Mouse (Mus musculus): ENCODE results near the gene Ppil1. TPM values are rescaled to one million over a fixed set of nuclear protein-coding genes. Genes with fewer than 3 reads are reported as not detected.

The Ppil1 gene
- polyA plus RNA-seq, 1 experiment from 2014 or later: 151 TPM

- Histone ChIP-seq H3K9me3 (replicated peaks) (no peaks in the 10 kb centered on the region), H3K36me3 (ENCODE audit: poor library complexity, severe bottlenecking) (peaks cover 34% of the 10 kb centered on the region), H3K9ac (no peak overlapping the region), H3K4me3 (no peak overlapping the region), H3K4me2 (no peak overlapping the region), H3K27ac (peak overlapping the region; percentile 48), H3K4me1 (peaks cover 48% of the 10 kb centered on the region), H3K27me3 (no peaks in the 10 kb centered on the region)
- 83% methylated on average over 13 of the region's 13 CpGs for WGBS
- no peak for ATAC-seq
Measured at GRCm38 (mm10) chr17:29247881-29248280, 16.1 kb downstream of the Ppil1 start.

GRCm38 (mm10) chr17:29246602-29247001 is 17.4 kb downstream of the Ppil1 start:
- peaks cover 38% of the 10 kb centered on the region for H3K4me1 ChIP-seq
- no peak overlapping the region for H3K4me2 ChIP-seq
- H3K27ac ChIP-seq: no peak overlapping the region; the same call in 1 of the 2 replicates
- WGBS: 32% methylated on average over 5 of the region's 5 CpGs
- no peak overlapping the region for H3K9ac ChIP-seq
- H3K9me3 ChIP-seq (replicated peaks): no peaks in the 10 kb centered on the region
- peak; percentile 70 for ATAC-seq
- H3K4me3 ChIP-seq: no peak overlapping the region
- no peaks in the 10 kb centered on the region for H3K27me3 ChIP-seq
- H3K36me3 ChIP-seq (ENCODE audit: poor library complexity, severe bottlenecking): peaks cover 23% of the 10 kb centered on the region

GRCm38 (mm10) chr17:29245725-29246124 is 18.3 kb downstream of the Ppil1 start:
- H3K4me2 ChIP-seq: no peak overlapping the region
- peaks cover 33% of the 10 kb centered on the region for H3K4me1 ChIP-seq
- no peak for ATAC-seq
- no peak overlapping the region for H3K9ac ChIP-seq
- no peaks in the 10 kb centered on the region for H3K27me3 ChIP-seq
- no peaks in the 10 kb centered on the region for H3K9me3 ChIP-seq (replicated peaks)
- WGBS: 34% methylated on average over 7 of the region's 7 CpGs
- peaks cover 15% of the 10 kb centered on the region for H3K36me3 ChIP-seq (ENCODE audit: poor library complexity, severe bottlenecking)
- no peak overlapping the region for H3K4me3 ChIP-seq
- H3K27ac ChIP-seq: peak overlapping the region; percentile 12; the same call in 1 of the 2 replicates

- no peaks in the 10 kb centered on the region for H3K9me3 ChIP-seq (replicated peaks)
- 0 out of 2 replicates have a peak, but pooled peaks cover 4% of the 10 kb centered on the region for H3K27me3 ChIP-seq
- peak overlapping the region; percentile 26; the same call in 1 of the 2 replicates for H3K9ac ChIP-seq
- WGBS: 49% methylated on average over 11 of the region's 12 CpGs
- H3K4me3 ChIP-seq: no peak overlapping the region
- H3K36me3 ChIP-seq (ENCODE audit: poor library complexity, severe bottlenecking): peaks cover 8% of the 10 kb centered on the region
- H3K27ac ChIP-seq: peak overlapping the region; percentile 54; the same call in 1 of the 2 replicates
- H3K4me1 ChIP-seq: peaks cover 33% of the 10 kb centered on the region
- no peak overlapping the region for H3K4me2 ChIP-seq
- ATAC-seq: no peak
Measured at GRCm38 (mm10) chr17:29244912-29245311, 19.1 kb downstream of the Ppil1 start.

GRCm38 (mm10) chr17:29238421-29238945 is 25.5 kb downstream of the Ppil1 start:
- peak; percentile 44; the same call in 1 of the 2 replicates for ATAC-seq

GRCm38 (mm10) chr17:29237772-29238420 is 26.1 kb downstream of the Ppil1 start, which contains the start of gene Cpne5:
Gene Cpne5, minus strand, starts transcription at chr17:29238167.
- peak within 1 kb of the TSS; percentile 60 for H3K4me3 ChIP-seq
- H3K36me3 ChIP-seq (ENCODE audit: poor library complexity, severe bottlenecking): no peaks in the 10 kb centered on the region
- H3K4me1 ChIP-seq: peaks cover 18% of the 10 kb centered on the region
- H3K27ac ChIP-seq: no peak within 1 kb of the TSS
- H3K9me3 ChIP-seq (replicated peaks): no peaks in the 10 kb centered on the region
- peaks cover 43% of the 10 kb centered on the region for H3K27me3 ChIP-seq
- ATAC-seq: peak; percentile 60; the same call in 1 of the 2 replicates
- 0% methylated on average over 68 of the region's 73 CpGs for WGBS
- H3K4me2 ChIP-seq: peak within 1 kb of the TSS; percentile 100
- peak within 1 kb of the TSS; percentile 70 for H3K9ac ChIP-seq

More at GRCm38 (mm10) chr17:29238421-29238945, 25.5 kb downstream of the Ppil1 start:
- Histone ChIP-seq H3K4me1 (peaks cover 23% of the 10 kb centered on the region), H3K9ac (peak overlapping the region; percentile 70), H3K4me2 (peak overlapping the region; percentile 100), H3K9me3 (replicated peaks) (no peaks in the 10 kb centered on the region), H3K27me3 (peaks cover 43% of the 10 kb centered on the region), H3K27ac (no peak overlapping the region), H3K36me3 (ENCODE audit: poor library complexity, severe bottlenecking) (no peaks in the 10 kb centered on the region), H3K4me3 (peak overlapping the region; percentile 60)
- WGBS: 3% methylated on average over 22 of the region's 23 CpGs

GRCm38 (mm10) chr17:29237267-29237771 is 26.7 kb downstream of the Ppil1 start:
- H3K9ac ChIP-seq: peak overlapping the region; percentile 70
- no peak for ATAC-seq
- H3K4me1 ChIP-seq: peaks cover 15% of the 10 kb centered on the region
- WGBS: under 1% methylated on average over 32 of the region's 32 CpGs
- H3K9me3 ChIP-seq (replicated peaks): no peaks in the 10 kb centered on the region
- no peak overlapping the region for H3K27ac ChIP-seq
- H3K4me3 ChIP-seq: peak overlapping the region; percentile 60
- no peaks in the 10 kb centered on the region for H3K36me3 ChIP-seq (ENCODE audit: poor library complexity, severe bottlenecking)
- H3K27me3 ChIP-seq: peaks cover 43% of the 10 kb centered on the region
- peak overlapping the region; percentile 100 for H3K4me2 ChIP-seq

- ATAC-seq: no peak
- H3K36me3 ChIP-seq (ENCODE audit: poor library complexity, severe bottlenecking): no peaks in the 10 kb centered on the region
- no peak overlapping the region for H3K27ac ChIP-seq
- peaks cover 15% of the 10 kb centered on the region for H3K4me1 ChIP-seq
- H3K4me2 ChIP-seq: peak overlapping the region; percentile 100
- no peak overlapping the region for H3K9ac ChIP-seq
- 72% methylated on average over 7 of the region's 7 CpGs for WGBS
- H3K27me3 ChIP-seq: peaks cover 43% of the 10 kb centered on the region
- no peak overlapping the region for H3K4me3 ChIP-seq
- no peaks in the 10 kb centered on the region for H3K9me3 ChIP-seq (replicated peaks)
Measured at GRCm38 (mm10) chr17:29236111-29236510, 27.9 kb downstream of the Ppil1 start.

- Histone ChIP-seq H3K36me3 (ENCODE audit: poor library complexity, severe bottlenecking) (no peaks in the 10 kb centered on the region), H3K27me3 (peaks cover 9% of the 10 kb centered on the region), H3K4me1 (no peaks in the 10 kb centered on the region), H3K9ac (no peak overlapping the region), H3K4me3 (no peak overlapping the region), H3K9me3 (replicated peaks) (no peaks in the 10 kb centered on the region), H3K4me2 (no peak overlapping the region), H3K27ac (no peak overlapping the region; the same call in 1 of the 2 replicates)
- 70% methylated on average over 10 of the region's 10 CpGs for WGBS
- no peak for ATAC-seq
Measured at GRCm38 (mm10) chr17:29231109-29231508, 32.9 kb downstream of the Ppil1 start.

GRCm38 (mm10) chr17:29220631-29221030 is 43.4 kb downstream of the Ppil1 start:
- Histone ChIP-seq H3K4me3 (no peak overlapping the region), H3K4me2 (no peak overlapping the region), H3K9me3 (replicated peaks) (no peaks in the 10 kb centered on the region), H3K4me1 (peaks cover 16% of the 10 kb centered on the region), H3K27ac (no peak overlapping the region), H3K9ac (no peak overlapping the region), H3K27me3 (0 out of 2 replicates have a peak, but pooled peaks cover 3% of the 10 kb centered on the region), H3K36me3 (ENCODE audit: poor library complexity, severe bottlenecking) (no peaks in the 10 kb centered on the region)
- ATAC-seq: no peak
- 22% methylated on average over 14 of the region's 14 CpGs for WGBS

GRCm38 (mm10) chr17:29218017-29218416 is 46.0 kb downstream of the Ppil1 start:
- Histone ChIP-seq H3K9ac (no peak overlapping the region), H3K4me2 (no peak overlapping the region), H3K4me3 (no peak overlapping the region), H3K4me1 (peaks cover 42% of the 10 kb centered on the region), H3K27me3 (0 out of 2 replicates have a peak, but pooled peaks cover 3% of the 10 kb centered on the region), H3K36me3 (ENCODE audit: poor library complexity, severe bottlenecking) (no peaks in the 10 kb centered on the region), H3K27ac (no peak overlapping the region), H3K9me3 (replicated peaks) (no peaks in the 10 kb centered on the region)
- ATAC-seq: no peak
- WGBS: 77% methylated on average over 5 of the region's 5 CpGs

- H3K27me3 ChIP-seq: 0 out of 2 replicates have a peak, but pooled peaks cover 3% of the 10 kb centered on the region
- no peaks in the 10 kb centered on the region for H3K9me3 ChIP-seq (replicated peaks)
- no peak for ATAC-seq
- peaks cover 47% of the 10 kb centered on the region for H3K4me1 ChIP-seq
- H3K4me3 ChIP-seq: no peak overlapping the region
- WGBS: 53% methylated on average over 7 of the region's 7 CpGs
- no peak overlapping the region for H3K4me2 ChIP-seq
- no peak overlapping the region for H3K9ac ChIP-seq
- H3K36me3 ChIP-seq (ENCODE audit: poor library complexity, severe bottlenecking): no peaks in the 10 kb centered on the region
- no peak overlapping the region for H3K27ac ChIP-seq
Measured at GRCm38 (mm10) chr17:29216078-29216477, 47.9 kb downstream of the Ppil1 start.
